Mouse (Mus musculus): ENCODE measurements around the gene Mrpl43.

Gene Mrpl43

DNA sequence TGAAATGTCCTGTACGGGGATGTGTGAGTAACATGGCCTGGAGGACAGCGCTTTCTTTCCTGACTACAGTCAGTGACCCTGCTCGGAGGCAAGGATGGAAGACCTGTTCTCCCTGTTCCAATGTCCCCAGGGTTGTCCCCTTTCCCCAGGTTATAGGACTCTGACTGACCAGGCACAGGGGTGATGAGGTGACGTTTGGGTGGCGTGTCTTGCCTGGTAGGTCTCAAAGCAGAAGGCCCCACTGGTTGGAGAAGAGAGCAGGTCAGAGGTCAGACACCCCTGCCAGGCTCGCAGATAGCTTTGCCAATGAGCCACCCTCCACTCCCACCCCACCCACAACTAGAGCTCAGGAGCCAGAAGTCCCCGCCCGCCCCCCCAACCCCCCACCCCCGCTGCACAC, 23.3 kb upstream of the Mrpl43 start:
- DNase-seq (ENCODE audit: low read depth, low spot score) = no peak

DNA sequence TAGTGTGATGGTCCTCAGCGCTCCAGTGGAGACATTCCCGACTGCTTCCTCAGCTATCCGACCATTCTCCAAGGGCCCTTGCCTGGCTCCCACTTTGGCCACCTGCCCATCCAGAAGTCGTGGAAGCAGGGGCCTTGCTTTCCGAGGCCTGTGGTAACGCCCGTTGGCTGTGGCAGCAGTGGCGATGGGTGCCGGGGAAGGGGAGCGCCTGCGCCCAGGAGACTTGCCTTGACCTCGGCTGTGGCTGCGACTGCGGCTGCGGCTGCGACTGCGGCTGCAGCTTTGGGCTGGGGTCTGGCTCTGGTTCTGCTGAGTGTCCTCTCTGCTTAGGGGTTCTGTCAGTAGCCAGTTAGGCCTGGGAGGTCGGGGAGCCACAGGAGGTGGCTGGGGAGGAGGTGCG, 22.5 kb upstream of the Mrpl43 start:
- DNase-seq (ENCODE audit: low read depth, low spot score) = no peak

DNA sequence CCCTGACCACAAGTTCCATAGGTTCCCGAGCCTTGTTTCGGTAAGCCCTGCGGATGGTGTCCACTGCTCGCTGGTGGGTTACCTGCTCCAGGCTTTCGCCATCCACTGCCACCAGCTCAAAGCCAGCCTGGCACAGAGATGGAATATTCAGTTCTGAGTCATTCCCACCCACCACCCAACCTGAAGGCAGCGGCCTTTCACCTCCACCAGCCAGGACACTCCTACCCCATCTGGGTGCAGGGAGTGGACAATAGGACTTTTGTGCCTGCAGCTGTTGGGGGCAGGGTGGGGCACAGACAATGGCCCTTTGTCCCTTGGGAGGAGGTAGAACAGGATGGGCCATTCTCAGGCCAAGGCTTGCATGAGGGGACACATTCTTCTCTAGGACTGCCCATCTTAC, 21.6 kb upstream of the Mrpl43 start:
- no peak for DNase-seq (ENCODE audit: low read depth, low spot score)

DNA sequence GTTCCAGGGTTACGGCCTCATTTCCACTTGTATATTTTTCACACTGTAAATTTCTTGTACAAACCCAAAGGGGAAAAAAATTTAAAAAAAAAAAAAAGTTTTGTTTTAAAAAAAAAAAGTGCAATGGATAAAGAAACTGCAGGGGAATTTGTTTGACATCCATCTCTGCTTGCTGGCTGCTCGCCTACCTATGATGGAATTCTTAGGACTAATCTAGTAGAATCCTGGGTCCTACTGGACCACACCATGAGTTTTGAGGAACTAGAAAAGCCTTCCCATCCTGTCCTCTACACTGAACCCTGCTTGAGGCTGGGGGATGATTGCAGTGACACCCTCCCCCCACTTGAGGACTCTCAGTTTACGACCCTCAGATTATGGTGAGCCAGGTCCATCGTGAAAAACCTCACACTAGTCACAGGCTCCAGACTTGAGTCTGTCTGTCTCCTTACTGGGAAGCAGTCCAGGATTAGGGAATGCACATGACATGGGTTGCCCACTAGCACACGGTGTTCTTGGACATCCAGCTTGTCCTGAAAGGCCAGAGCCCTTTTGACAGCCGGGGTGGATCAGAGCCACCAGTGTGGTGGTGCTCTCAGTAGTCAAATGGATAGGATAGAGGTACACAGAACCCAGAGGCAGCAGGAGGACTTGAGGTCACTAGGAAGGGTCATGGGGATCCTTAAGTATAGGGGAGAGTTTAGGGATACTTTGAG, 20.9 kb upstream of the Mrpl43 start:
- DNase-seq (ENCODE audit: low read depth, low spot score) = no peak

DNA sequence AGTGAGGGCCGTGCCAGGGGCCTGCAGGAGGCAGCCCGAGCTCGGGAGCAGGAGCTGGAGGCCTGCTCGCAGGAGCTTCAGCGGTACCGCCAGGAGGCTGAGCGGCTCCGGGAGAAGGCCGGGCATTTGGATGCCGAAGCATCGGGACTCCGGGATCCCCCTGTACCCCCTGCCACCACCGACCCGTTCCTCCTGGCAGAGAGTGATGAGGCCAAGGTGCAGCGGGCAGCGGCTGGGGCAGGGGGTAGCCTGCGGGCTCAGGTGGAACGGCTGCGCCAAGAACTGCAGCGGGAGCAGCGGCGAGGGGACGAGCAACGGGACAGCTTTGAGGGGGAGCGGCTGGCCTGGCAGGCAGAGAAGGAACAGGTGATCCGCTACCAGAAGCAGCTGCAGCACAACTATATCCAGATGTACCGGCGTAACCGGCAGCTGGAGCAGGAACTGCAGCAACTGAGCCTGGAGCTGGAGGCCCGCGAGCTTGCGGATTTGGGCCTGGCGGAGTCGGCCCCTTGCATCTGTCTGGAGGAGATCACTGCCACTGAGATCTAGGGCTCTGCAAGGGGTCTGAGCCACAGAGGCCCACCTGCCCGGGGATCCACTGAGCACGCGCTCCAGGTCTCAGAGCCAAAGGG, 19.8 kb upstream of the Mrpl43 start:
- DNase-seq (ENCODE audit: low read depth, low spot score) = no peak

DNA sequence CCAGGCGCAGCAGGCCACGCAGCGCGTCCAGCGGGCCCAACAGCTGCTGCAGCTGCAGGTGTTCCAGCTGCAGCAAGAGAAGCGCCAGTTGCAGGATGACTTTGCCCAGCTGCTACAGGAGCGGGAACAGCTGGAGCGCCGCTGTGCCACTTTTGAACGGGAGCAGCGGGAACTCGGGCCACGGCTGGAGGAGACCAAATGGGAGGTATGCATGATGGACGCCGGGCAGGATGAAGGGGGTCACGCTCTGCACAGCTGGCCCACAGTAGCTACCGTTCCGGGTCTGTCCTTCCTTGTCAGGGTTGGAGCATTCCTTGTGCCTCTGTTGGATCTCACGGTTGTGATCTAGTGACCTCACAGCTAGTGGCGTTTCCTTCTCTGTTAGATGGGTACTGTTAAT, 18.5 kb upstream of the Mrpl43 start:
- DNase-seq (ENCODE audit: low read depth, low spot score) = no peak

DNA sequence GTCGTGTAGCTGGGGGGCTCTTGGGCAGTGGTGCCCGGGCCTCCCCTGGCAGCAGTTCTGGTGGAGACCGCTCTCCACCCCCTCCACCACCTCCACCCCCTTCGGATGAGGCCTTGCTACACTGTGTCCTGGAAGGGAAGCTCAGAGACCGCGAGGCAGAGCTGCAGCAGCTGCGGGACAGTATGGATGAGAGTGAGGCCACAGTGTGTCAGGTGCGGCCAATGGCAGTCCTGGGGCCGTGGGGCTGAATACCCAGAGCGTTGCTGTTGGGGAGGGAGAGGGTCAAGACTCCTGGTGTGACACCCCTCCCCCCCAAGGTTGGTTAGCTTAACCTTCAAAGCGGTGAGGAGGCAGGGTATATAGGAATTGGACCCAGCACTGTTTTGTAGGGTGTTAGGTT, 17.8 kb upstream of the Mrpl43 start:
- DNase-seq (ENCODE audit: low read depth, low spot score) = no peak

DNA sequence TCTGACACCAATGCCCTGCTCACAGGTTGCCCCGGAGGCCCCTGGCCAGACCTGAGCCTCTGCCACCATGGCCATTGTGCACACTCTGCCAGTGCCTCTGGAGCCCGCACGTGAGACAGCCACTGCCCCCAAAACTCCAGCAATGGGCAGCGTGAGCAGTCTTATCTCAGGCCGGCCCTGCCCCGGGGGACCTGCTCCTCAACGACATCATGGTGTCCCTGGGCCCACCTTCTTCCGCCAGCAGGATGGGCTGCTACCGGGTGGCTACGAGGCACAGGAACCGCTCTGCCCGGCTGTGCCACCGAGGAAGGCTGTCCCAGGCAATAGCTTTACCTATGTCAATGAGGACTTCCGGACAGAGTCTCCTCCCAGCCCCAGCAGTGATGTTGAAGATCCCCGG, 15.1 kb upstream of the Mrpl43 start:
- DNase-seq (ENCODE audit: low read depth, low spot score) = no peak

DNA sequence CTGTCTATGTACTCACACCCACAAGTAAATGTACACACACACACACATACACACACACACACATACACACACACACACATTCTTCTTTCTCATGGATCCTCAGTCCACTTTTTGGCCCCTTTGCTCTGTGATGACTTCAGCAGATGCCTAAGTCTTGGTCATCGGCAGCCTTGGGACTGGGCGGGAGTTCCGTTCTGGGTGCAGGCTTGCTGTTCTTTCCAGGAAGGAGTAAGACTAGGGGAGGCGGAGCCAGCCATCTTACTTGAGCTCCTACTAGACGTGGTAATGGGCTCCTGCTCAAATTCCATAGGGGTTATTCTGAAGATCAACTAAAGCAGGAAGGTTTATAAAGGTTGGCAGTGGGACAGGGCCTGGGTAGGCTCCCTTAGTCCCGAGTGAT, 14.1 kb upstream of the Mrpl43 start:
- DNase-seq (ENCODE audit: low read depth, low spot score) = no peak

DNA sequence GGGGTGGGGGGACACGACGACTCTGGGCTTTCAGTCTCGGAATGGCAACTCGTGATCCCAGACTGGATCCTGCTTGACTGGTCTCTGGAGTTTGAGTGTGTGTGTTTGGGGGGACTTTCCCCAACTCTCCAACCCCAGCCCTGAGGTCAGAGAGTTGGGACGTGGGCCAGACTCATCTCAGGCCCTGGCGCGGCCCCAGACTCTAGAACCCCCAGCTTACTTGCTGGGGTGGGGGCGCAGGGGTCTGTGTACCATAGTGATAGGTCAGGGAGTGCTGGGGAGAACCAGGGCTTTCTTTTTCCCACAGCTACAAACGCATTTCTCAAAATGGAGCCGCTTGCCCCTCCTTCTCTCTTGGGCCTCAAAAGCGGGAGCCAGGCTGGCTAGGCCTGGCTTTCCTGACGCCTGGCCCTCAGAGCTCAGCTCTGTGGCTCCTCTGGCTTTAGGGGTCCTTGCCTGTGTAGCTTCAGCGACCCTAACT, 12.1 kb upstream of the Mrpl43 start:
- no peak for DNase-seq (ENCODE audit: low read depth, low spot score)

DNA sequence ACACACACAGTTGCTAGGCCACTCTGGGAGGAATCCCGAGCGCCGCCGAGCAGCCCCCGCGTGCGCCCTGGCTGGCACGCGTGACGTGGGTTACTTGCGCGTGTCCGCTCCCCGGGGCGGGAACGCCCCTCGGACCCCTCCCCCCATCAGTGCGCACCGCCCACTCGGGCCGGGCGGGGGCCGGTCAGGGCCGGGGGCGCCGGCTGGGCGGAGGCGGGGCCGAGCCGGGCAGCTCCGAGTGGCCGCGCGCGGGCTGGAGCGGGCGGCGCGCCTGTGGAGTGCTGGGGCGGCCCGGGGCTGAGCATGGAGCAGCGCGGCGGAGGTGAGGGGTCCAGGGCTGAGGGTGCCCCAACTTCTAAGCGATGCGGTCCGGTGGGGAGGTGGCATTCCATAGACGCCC, 11.7 kb upstream of the Mrpl43 start:
- DNase-seq (ENCODE audit: low read depth, low spot score) = peak; percentile 48

DNA sequence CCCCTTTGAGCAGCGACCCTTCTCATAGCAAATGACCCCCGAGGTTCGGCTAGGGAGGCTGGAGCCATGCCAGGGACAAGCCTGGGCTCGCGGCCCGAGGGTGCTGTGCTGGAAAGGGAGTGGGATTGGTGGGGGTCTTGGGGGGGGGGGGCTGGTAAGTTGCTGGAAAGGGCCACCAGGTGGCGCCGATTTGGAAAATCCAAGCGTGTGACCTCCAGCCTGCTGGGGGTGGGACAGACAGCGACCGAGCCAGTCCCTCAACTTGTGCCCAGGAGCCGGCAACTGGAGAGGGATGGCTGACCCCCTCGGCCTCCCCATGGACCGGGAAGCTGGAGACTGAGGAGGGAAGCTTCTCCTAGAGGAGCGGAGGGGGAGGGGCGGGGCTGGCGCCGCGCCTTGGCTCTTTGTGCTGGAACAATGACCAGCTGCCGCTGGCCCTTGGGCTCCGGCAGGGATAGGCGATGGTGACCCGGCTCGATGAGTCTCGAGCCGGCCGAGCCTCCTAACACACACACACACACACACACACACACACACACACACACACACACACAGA, 11.1 kb upstream of the Mrpl43 start:
- peak; percentile 48 for DNase-seq (ENCODE audit: low read depth, low spot score)

DNA sequence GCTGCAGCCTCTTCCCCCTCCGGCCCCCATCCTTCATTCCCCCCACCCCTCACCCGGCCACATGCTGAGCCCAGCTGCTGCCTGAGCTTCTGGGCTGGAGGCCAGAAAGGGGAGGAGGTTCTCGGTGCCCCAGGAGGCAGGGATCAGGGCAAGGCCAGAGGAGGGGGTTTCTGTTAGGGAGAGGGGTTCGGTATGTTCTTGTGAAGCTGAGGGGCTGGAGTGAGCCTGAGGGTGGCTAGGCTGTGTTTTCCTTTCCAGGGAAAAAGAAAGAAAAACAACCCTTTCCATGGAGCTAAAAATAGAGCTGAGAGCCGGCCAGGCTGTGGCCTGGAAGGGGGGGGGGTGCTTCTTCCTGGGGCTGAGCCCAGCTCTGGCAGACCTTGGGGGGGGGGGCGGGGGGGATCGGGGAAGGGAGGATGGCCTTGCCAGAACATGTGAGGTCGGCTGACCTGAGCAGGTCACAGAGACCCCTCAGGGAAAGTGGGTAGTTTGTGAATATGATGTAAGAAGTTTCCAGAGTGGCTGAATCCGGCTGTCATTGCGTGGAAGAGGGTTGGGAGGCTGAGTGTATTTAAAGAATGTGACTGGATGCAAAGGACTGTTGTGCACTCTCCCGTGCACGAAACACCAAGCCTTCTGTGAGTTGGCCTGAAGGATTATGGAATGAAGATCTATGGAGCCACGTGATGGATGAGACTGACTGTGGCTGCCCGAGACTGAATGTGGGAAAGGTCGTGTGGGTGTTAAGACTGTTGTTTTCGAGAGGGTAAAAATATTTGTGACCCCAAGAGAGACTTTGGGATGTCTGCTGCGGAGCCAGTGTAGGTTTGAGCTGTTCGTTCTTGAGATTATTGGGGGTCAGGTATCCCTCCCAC, 10.3 kb upstream of the Mrpl43 start:
- peak; percentile 53 for DNase-seq (ENCODE audit: low read depth, low spot score)

DNA sequence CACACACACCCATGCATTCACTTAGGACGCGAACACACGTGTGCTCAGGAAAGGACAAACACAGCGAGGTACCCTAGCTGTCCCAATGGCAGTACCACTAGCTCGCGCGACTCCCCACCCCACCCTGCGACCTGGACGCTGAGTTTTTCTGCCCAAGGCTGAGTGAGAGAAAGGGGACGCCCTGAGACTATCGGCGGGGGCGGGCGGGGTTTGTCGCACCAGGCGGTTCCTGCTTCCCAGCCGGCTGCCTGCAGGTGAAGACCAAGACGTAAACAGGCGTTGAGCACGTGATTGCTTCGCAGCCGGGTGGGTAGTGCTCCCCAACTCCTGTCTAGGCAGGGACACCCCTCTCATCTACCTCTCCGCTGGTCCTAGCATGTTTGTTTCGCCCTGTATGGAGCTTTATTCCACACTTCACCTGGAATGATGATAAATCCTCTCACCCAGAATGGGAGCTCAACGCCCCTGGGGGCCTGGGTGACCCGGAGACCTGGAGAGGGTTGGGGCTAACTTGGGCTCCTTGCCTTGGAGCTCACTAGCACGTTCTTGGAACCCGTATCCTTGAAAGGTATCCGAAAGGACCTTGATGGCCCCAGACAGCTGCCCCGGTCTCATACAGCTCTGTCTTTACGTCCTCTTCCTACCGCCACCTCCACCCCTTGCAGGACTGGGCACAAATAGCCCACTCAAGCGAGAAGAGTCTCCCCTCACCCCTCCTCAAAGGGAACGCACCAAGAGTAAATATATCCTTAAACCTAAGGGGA, 9.5 kb upstream of the Mrpl43 start:
- DNase-seq (ENCODE audit: low read depth, low spot score) = no peak

DNA sequence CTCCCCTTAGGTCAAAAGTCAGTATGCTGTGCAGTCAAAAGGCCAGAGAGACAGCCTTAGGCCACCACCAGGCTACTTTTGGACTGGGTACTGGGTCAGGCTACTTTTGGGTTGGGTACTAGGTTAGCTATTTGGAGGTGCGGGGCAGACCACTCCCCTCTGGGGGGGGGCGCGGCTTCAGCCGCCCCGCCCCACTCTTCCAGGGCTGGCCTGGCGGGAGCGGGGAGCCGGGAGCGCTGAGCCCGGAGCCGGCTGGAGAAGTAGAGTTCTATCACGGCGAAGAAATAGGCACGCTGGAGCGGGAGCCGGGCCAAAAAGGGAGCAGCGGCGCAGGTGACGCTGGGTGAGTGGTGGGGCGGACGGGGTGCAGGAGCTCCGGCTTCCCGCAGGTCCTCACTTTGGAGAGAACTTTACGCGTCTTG, 8.8 kb upstream of the Mrpl43 start:
- no peak for DNase-seq (ENCODE audit: low read depth, low spot score)

DNA sequence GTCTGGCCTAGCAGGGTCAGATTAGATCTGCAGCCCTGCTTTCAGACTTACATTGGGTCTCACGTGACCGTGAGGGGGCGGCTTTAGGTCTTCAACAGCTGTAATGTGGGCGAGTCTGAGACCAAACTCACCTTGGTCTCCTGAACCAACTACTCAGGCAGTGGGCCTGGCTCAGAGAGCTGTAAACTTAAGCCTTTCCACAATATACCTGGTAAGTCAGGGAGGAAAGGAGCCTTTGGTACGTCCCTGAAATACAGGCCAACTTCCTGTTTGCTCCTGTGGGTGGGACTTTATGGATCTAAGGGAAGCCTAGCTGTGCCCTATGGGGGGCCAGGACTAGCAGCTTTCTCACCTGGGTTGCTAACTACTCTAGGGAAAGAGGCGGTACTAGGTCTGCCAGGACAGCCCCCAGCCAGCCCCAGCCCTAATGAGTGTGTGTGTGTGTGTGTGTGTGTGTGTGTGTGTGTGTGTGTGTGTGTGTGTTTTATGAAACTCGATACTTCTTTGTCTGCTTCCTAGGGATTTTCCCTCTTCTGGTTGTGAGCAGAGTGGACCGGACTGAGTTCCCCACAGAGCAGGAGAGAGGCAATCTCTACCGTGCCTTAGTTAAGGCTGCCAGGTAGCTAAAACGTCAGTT, 8.2 kb upstream of the Mrpl43 start, which contains the start of gene Lzts2:
Gene Lzts2, plus strand, starts transcription at position 80 of the 637 bp plus-strand sequence.
- DNase-seq (ENCODE audit: low read depth, low spot score) = no peak

DNA sequence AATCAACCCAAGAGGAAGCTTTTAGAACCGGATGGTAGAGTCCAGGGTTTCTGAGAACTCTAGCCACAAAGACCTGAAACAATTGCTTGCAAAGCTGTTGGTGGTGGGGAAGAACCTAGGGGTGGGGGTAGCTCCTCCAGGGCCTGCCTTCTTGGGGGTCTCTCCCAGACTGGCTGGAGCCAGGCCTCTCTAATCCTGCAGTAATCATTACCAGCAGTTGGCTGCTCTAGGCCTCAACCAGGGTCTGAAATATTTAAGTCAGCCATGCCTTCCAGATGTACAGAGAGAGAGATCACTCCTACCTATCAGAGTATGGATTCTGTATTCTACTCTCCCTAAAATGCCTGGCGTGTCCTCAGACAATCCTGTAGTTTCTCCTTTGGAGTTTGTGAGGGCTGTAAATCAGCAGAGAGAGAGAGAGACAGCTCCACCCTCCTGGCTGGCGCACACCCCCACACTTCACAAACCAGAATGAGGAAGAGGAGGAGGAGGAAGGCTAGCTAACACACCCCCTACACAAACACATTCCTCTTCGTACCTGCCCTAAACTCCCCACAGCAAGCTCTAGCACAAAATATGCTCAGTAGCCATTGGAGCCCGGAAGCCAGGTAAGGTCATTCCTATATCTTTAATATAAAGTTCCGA, 7.5 kb upstream of the Mrpl43 start:
- DNase-seq (ENCODE audit: low read depth, low spot score) = no peak

DNA sequence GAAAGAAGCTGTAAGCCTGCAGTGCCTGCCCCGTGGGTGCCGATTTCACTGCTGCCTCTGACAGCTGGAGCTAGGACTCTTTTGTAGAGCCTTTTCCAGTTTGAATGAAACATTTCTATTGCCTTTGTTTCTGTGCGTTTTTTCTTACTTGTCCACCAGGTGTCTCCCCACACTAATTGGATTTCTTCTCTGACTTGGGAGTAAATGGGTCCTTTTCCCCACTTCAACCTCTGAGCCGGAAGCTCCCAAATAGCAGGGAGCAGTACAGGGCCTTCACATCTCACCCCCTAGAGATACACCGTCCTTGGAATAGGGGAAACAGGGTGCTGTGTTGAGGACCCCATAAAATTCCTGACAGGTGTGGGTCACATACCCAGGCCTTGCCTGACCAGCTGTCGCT, 6.4 kb upstream of the Mrpl43 start:
- no peak for DNase-seq (ENCODE audit: low read depth, low spot score)

DNA sequence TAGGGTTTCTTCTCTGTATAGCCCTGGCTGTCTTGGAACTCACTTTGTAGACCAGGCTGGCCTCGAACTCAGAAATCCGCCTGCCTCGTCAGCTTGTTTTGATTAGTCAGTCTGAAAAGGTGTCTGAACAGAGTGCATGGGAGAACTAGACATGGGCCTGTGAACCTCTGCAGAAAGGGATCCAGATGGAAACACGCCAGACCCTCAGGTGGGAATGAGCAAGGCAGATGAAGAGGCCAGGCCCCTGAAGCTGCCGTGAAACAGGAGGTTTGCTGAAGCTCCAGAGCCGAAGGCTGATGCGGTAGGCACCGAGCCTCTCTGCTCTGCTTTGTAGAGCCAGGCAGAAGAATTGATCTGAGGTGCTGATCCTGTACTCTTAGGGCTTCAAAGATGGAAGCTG, 6.0 kb upstream of the Mrpl43 start:
- no peak for DNase-seq (ENCODE audit: low read depth, low spot score)

DNA sequence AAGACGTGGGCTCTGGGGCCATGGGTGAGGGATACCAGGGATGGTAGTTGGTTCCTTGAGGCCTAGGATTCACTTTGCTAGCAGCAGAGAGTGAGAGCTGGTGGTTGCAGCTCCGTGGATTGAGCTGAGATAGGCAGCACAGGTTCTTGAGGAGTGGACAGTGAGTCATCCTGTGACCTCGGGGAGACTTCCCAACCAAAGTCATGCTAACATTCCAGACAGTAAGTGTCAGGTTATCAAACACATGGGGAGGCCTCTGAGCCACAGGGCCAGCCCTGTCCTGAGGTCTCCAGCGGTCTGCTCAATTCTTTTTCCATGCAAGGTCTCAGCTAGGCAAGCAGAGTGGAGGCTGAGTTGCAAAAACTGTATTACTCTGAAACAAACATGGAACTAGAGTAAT, 4.4 kb upstream of the Mrpl43 start:
- DNase-seq (ENCODE audit: low read depth, low spot score) = no peak
